16 mouse cellular contexts compared by ENCODE assay signal in the genomic region with DNA sequence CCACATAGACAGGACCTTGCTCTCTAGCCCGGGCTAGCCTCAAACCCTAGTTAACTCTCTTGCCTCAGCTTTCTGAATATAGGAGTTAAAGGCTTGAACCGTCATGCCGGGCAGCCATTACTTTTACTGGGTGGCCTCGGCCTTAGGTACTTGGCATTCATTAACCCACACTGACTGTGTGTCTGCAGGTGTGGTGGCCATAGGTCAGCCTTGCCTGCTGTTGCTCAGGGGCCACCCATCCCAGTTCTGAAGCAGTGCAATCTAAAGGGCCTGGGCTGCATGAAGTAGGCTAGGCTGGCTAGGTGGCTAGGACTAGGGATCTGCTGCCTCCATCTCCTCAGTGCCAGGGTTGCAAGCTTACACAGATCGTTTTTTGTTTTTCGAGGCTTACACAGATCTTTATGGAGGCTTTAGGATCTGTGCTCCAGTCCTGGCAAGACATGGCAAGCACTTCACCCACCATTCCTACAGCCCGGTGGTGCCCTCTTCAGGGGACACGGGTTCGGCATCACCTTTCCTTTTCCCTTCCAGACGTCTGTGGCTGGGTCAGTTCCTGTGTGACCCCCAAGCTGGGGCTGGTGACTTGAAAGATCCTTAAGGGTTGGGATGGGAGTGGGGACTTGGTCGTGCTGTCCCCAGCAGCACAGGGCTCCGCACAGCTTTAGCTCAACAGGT. TPM values are rescaled to one million over a fixed set of nuclear protein-coding genes. Genes with fewer than 3 reads are reported as not detected.
A peak's percentile ranks its signal among the peaks of the same experiment; 100 is the strongest.
DNase-seq lines count a peak whose midpoint lies in the region; ATAC-seq and TF ChIP-seq lines count a peak whose summit lies in the region.
"Had no signal": no experiment of that assay in that cellular context is flagged by ENCODE, and none has a peak within 500 bp of the region (broad histone marks: within the 10 kb centered on the region; RNA-seq: fewer than 3 reads in every experiment).

No protein-coding gene starts in this region.

- ATAC-seq in forebrain, postnatal 0 days, result no peak
- peak; percentile 48 for ATAC-seq in intestine, embryonic 14.5 days (replicated peaks; ENCODE audit: low FRiP score, low TSS enrichment, low read depth)
- peak; percentile 61 for ATAC-seq in kidney, postnatal 0 days (replicated peaks; ENCODE audit: low FRiP score, low read depth)
- ATAC-seq in liver, embryonic 15.5 days (ENCODE audit: insufficient read depth), result no peak
- no peak for ATAC-seq in neural tube, embryonic 15.5 days (ENCODE audit: low FRiP score)
- ATAC-seq: forebrain, embryonic 13.5 days; midbrain, embryonic 13.5 days had no signal

- H3K36me3 ChIP-seq in forebrain, postnatal 0 days (ENCODE audit: insufficient read depth), result peaks cover 14% of the 10 kb centered on the region
- peaks cover 42% of the 10 kb centered on the region for H3K36me3 ChIP-seq in forebrain, embryonic 10.5 days (replicated peaks)
- peaks cover 37% of the 10 kb centered on the region for H3K36me3 ChIP-seq in intestine, embryonic 14.5 days (ENCODE audit: control insufficient read depth, insufficient read depth, low read length)
- peaks cover 24% of the 10 kb centered on the region for H3K36me3 ChIP-seq in kidney, postnatal 0 days (ENCODE audit: insufficient read depth, low read length)
- H3K36me3 ChIP-seq in liver, embryonic 15.5 days (replicated peaks), result peaks cover 41% of the 10 kb centered on the region
- H3K36me3 ChIP-seq in neural tube, embryonic 15.5 days, result peaks cover 22% of the 10 kb centered on the region

- H3K9ac ChIP-seq in forebrain, postnatal 0 days, result no peak overlapping the region
- no peak overlapping the region for H3K9ac ChIP-seq in intestine, embryonic 14.5 days (ENCODE audit: low read length)
- H3K9ac ChIP-seq in kidney, postnatal 0 days (ENCODE audit: low read depth, low read length), result 0 out of 2 replicates have a peak overlapping the region, but pooled peaks have one; percentile 23
- H3K9ac ChIP-seq in liver, embryonic 15.5 days, result no peak overlapping the region; the same call in 1 of the 2 replicates
- no peak overlapping the region for H3K9ac ChIP-seq in neural tube, embryonic 15.5 days (replicated peaks)
- H3K9ac ChIP-seq: embryonic facial prominence, embryonic 13.5 days; forebrain, embryonic 13.5 days; midbrain, embryonic 13.5 days had no signal

- 87% methylated on average over 12 of the region's 12 CpGs for WGBS in forebrain, postnatal 0 days
- WGBS in forebrain, embryonic 10.5 days, result 83% methylated on average over 12 of the region's 12 CpGs
- WGBS in intestine, embryonic 14.5 days, result 66% methylated on average over 12 of the region's 12 CpGs
- WGBS in kidney, postnatal 0 days, result 71% methylated on average over 12 of the region's 12 CpGs
- WGBS in liver, embryonic 15.5 days (ENCODE audit: insufficient replicate concordance), result 61% methylated on average over 12 of the region's 12 CpGs
- 83% methylated on average over 12 of the region's 12 CpGs for WGBS in neural tube, embryonic 15.5 days

- H3K4me3 ChIP-seq in forebrain, postnatal 0 days (ENCODE audit: low read depth, low read length), result no peak overlapping the region
- H3K4me3 ChIP-seq in forebrain, embryonic 10.5 days, result no peak overlapping the region
- no peak overlapping the region for H3K4me3 ChIP-seq in intestine, embryonic 14.5 days (ENCODE audit: low read depth, low read length)
- peak overlapping the region; percentile 14; the same call in 1 of the 2 replicates for H3K4me3 ChIP-seq in kidney, postnatal 0 days (replicated peaks; ENCODE audit: low read depth, low read length)
- H3K4me3 ChIP-seq in liver, embryonic 15.5 days (replicated peaks), result peak overlapping the region; percentile 49
- no peak overlapping the region for H3K4me3 ChIP-seq in neural tube, embryonic 15.5 days (replicated peaks)
- H3K4me3 ChIP-seq: embryonic facial prominence, embryonic 13.5 days; forebrain, embryonic 13.5 days; heart, embryonic 10.5 days; midbrain, embryonic 13.5 days had no signal

- H3K9me3 ChIP-seq in forebrain, postnatal 0 days (ENCODE audit: low read length), result no peaks in the 10 kb centered on the region
- no peaks in the 10 kb centered on the region for H3K9me3 ChIP-seq in forebrain, embryonic 10.5 days
- H3K9me3 ChIP-seq in intestine, embryonic 14.5 days (ENCODE audit: control insufficient read depth, low read length), result no peaks in the 10 kb centered on the region
- no peaks in the 10 kb centered on the region for H3K9me3 ChIP-seq in kidney, postnatal 0 days (replicated peaks; ENCODE audit: low read length)
- no peaks in the 10 kb centered on the region for H3K9me3 ChIP-seq in liver, embryonic 15.5 days (replicated peaks)
- no peaks in the 10 kb centered on the region for H3K9me3 ChIP-seq in neural tube, embryonic 15.5 days (replicated peaks)
- H3K9me3 ChIP-seq: embryonic facial prominence, embryonic 13.5 days; forebrain, embryonic 13.5 days; heart, embryonic 10.5 days; midbrain, embryonic 13.5 days had no signal

- no peaks in the 10 kb centered on the region for H3K27me3 ChIP-seq in forebrain, postnatal 0 days (ENCODE audit: insufficient read depth, low read length)
- H3K27me3 ChIP-seq in forebrain, embryonic 10.5 days (ENCODE audit: poor library complexity, severe bottlenecking), result no peaks in the 10 kb centered on the region
- H3K27me3 ChIP-seq in intestine, embryonic 14.5 days (replicated peaks; ENCODE audit: control insufficient read depth, insufficient read depth, low read length), result no peaks in the 10 kb centered on the region
- H3K27me3 ChIP-seq in kidney, postnatal 0 days (ENCODE audit: insufficient read depth, low read length), result no peaks in the 10 kb centered on the region
- H3K27me3 ChIP-seq in liver, embryonic 15.5 days, result no peaks in the 10 kb centered on the region
- no peaks in the 10 kb centered on the region for H3K27me3 ChIP-seq in neural tube, embryonic 15.5 days (replicated peaks)
- H3K27me3 ChIP-seq: embryonic facial prominence, embryonic 13.5 days; forebrain, embryonic 13.5 days; midbrain, embryonic 13.5 days had no signal

- no peak for DNase-seq in forebrain, postnatal 0 days
- no peak for DNase-seq in forebrain, embryonic 10.5 days (ENCODE audit: extremely low spot score, low spot score)
- no peak for DNase-seq in intestine, embryonic 14.5 days (ENCODE audit: low spot score)
- DNase-seq in kidney, postnatal 0 days (ENCODE audit: low spot score), result no peak
- DNase-seq in thymus, postnatal 10 days (ENCODE audit: low spot score in 2 of 2), result no peak
- DNase-seq in embryo, embryonic 10.5 days (ENCODE audit: low spot score), result no peak
- DNase-seq: adrenal gland, adult 2 months had no signal

- no peak overlapping the region for H3K27ac ChIP-seq in forebrain, postnatal 0 days (ENCODE audit: low read depth, low read length)
- no peak overlapping the region for H3K27ac ChIP-seq in forebrain, embryonic 10.5 days
- no peak overlapping the region for H3K27ac ChIP-seq in intestine, embryonic 14.5 days (ENCODE audit: low read depth)
- peak overlapping the region; percentile 87 for H3K27ac ChIP-seq in kidney, postnatal 0 days
- H3K27ac ChIP-seq in liver, embryonic 15.5 days (replicated peaks), result peak overlapping the region; percentile 67
- no peak overlapping the region for H3K27ac ChIP-seq in neural tube, embryonic 15.5 days (replicated peaks)
- H3K27ac ChIP-seq: embryonic facial prominence, embryonic 13.5 days; forebrain, embryonic 13.5 days; heart, embryonic 10.5 days; midbrain, embryonic 13.5 days had no signal

- H3K4me1 ChIP-seq in forebrain, postnatal 0 days (ENCODE audit: insufficient read depth), result no peaks in the 10 kb centered on the region
- H3K4me1 ChIP-seq in forebrain, embryonic 10.5 days, result no peaks in the 10 kb centered on the region
- 0 out of 2 replicates have a peak, but pooled peaks cover 8% of the 10 kb centered on the region for H3K4me1 ChIP-seq in intestine, embryonic 14.5 days (replicated peaks; ENCODE audit: control insufficient read depth, insufficient read depth, low read length)
- 0 out of 2 replicates have a peak, but pooled peaks cover 3% of the 10 kb centered on the region for H3K4me1 ChIP-seq in kidney, postnatal 0 days (replicated peaks; ENCODE audit: insufficient read depth, low read length)
- peaks cover 20% of the 10 kb centered on the region for H3K4me1 ChIP-seq in liver, embryonic 15.5 days (replicated peaks)
- H3K4me1 ChIP-seq in neural tube, embryonic 15.5 days, result no peaks in the 10 kb centered on the region
- H3K4me1 ChIP-seq: embryonic facial prominence, embryonic 13.5 days; forebrain, embryonic 13.5 days had no signal

- TF ChIP-seq CTCF in forebrain, postnatal 0 days (IDR thresholded peaks at IDR 0.05; ENCODE audit: low read depth), result peak; percentile 10; the same call in 1 of the 2 replicates
- peak; percentile 33; the same call in 1 of the 2 replicates for TF ChIP-seq CTCF in kidney, postnatal 0 days (IDR thresholded peaks at IDR 0.05; ENCODE audit: low read depth)

- no peak overlapping the region for H3K4me2 ChIP-seq in forebrain, postnatal 0 days (ENCODE audit: low read depth)
- peak overlapping the region; percentile 8; the same call in 1 of the 2 replicates for H3K4me2 ChIP-seq in intestine, embryonic 14.5 days (ENCODE audit: low read length)
- H3K4me2 ChIP-seq in kidney, postnatal 0 days (ENCODE audit: low read length), result peak overlapping the region; percentile 35
- H3K4me2 ChIP-seq in liver, embryonic 15.5 days, result peak overlapping the region; percentile 51
- H3K4me2 ChIP-seq in neural tube, embryonic 15.5 days, result no peak overlapping the region
- H3K4me2 ChIP-seq: embryonic facial prominence, embryonic 13.5 days; forebrain, embryonic 13.5 days; midbrain, embryonic 13.5 days had no signal

RNA-seq across cellular contexts. Expression of a gene that starts 6.5 kb away (rescaled TPM):
- total RNA-seq in forebrain, postnatal 0 days (2014; rRNA removed), result 1.3 and 1.4 TPM in 2 replicates
- polyA plus RNA-seq in forebrain, postnatal 0 days (2015; fragmentation: Nextera tagmentation; extraction: Ambion mirVana), result 0.77 and 1.2 TPM in 2 replicates
- polyA plus RNA-seq in forebrain, embryonic 10.5 days (2016; fragmentation: Nextera tagmentation; extraction: Ambion mirVana), result 0.30 TPM in 1 of 2 replicates, not detected in the other
- 0.66 and 0.70 TPM in 2 replicates for polyA plus RNA-seq in intestine, embryonic 14.5 days (2014; fragmentation: Nextera tagmentation; extraction: Ambion mirVana)
- 2.0 and 2.9 TPM in 2 replicates for polyA plus RNA-seq in kidney, postnatal 0 days (2015; fragmentation: Nextera tagmentation; extraction: Ambion mirVana)
- polyA plus RNA-seq in liver, embryonic 15.5 days (2015; fragmentation: Nextera tagmentation; extraction: Ambion mirVana), result 369 and 468 TPM in 2 replicates
- 3.7 and 4.0 TPM in 2 replicates for polyA plus RNA-seq in neural tube, embryonic 15.5 days (2015; fragmentation: Nextera tagmentation; extraction: Ambion mirVana)

RNA-seq across cellular contexts. Expression of a gene that starts 13.9 kb away (rescaled TPM):
- total RNA-seq in forebrain, postnatal 0 days (2014; rRNA removed), result 15.7 and 18.6 TPM in 2 replicates
- 16.9 and 17.5 TPM in 2 replicates for polyA plus RNA-seq in forebrain, postnatal 0 days (2015; fragmentation: Nextera tagmentation; extraction: Ambion mirVana)
- polyA plus RNA-seq in forebrain, embryonic 10.5 days (2016; fragmentation: Nextera tagmentation; extraction: Ambion mirVana), result 22.7 and 22.8 TPM in 2 replicates
- 34.1 and 37.1 TPM in 2 replicates for polyA plus RNA-seq in intestine, embryonic 14.5 days (2014; fragmentation: Nextera tagmentation; extraction: Ambion mirVana)
- polyA plus RNA-seq in kidney, postnatal 0 days (2015; fragmentation: Nextera tagmentation; extraction: Ambion mirVana), result 37.6 and 40.4 TPM in 2 replicates
- 11.9 and 12.0 TPM in 2 replicates for polyA plus RNA-seq in liver, embryonic 15.5 days (2015; fragmentation: Nextera tagmentation; extraction: Ambion mirVana)
- 23.3 and 27.6 TPM in 2 replicates for polyA plus RNA-seq in neural tube, embryonic 15.5 days (2015; fragmentation: Nextera tagmentation; extraction: Ambion mirVana)

RNA-seq across cellular contexts. Expression of a gene that starts 14.9 kb away (rescaled TPM):
- total RNA-seq in forebrain, postnatal 0 days (2014; rRNA removed), result 3.2 and 3.5 TPM in 2 replicates
- polyA plus RNA-seq in forebrain, postnatal 0 days (2015; fragmentation: Nextera tagmentation; extraction: Ambion mirVana), result 5.2 and 6.0 TPM in 2 replicates
- 43.8 and 49.9 TPM in 2 replicates for polyA plus RNA-seq in forebrain, embryonic 10.5 days (2016; fragmentation: Nextera tagmentation; extraction: Ambion mirVana)
- polyA plus RNA-seq in intestine, embryonic 14.5 days (2014; fragmentation: Nextera tagmentation; extraction: Ambion mirVana), result 40.5 and 41.6 TPM in 2 replicates
- polyA plus RNA-seq in kidney, postnatal 0 days (2015; fragmentation: Nextera tagmentation; extraction: Ambion mirVana), result 40.8 and 43.6 TPM in 2 replicates
- 8.1 and 9.8 TPM in 2 replicates for polyA plus RNA-seq in liver, embryonic 15.5 days (2015; fragmentation: Nextera tagmentation; extraction: Ambion mirVana)
- polyA plus RNA-seq in neural tube, embryonic 15.5 days (2015; fragmentation: Nextera tagmentation; extraction: Ambion mirVana), result 9.3 and 15.9 TPM in 2 replicates

RNA-seq across cellular contexts. Expression of a gene that starts 40.4 kb away (rescaled TPM):
- total RNA-seq in forebrain, postnatal 0 days (2014; rRNA removed), result not detected in 2 replicates
- not detected in 2 replicates for polyA plus RNA-seq in forebrain, postnatal 0 days (2015; fragmentation: Nextera tagmentation; extraction: Ambion mirVana)
- 0.15 and 0.16 TPM in 2 replicates for polyA plus RNA-seq in forebrain, embryonic 10.5 days (2016; fragmentation: Nextera tagmentation; extraction: Ambion mirVana)
- 0.19 TPM in 1 of 2 replicates, not detected in the other for polyA plus RNA-seq in intestine, embryonic 14.5 days (2014; fragmentation: Nextera tagmentation; extraction: Ambion mirVana)
- 0.08 and 0.09 TPM in 2 replicates for polyA plus RNA-seq in kidney, postnatal 0 days (2015; fragmentation: Nextera tagmentation; extraction: Ambion mirVana)
- 1.3 and 1.4 TPM in 2 replicates for polyA plus RNA-seq in liver, embryonic 15.5 days (2015; fragmentation: Nextera tagmentation; extraction: Ambion mirVana)
- 0.37 TPM in 1 of 2 replicates, not detected in the other for polyA plus RNA-seq in neural tube, embryonic 15.5 days (2015; fragmentation: Nextera tagmentation; extraction: Ambion mirVana)
- total RNA-seq: gastrocnemius, adult 8-10 months; heart, postnatal 25 days; left cerebral cortex, adult 8-10 months had no signal
- polyA plus RNA-seq: embryonic facial prominence, embryonic 13.5 days; forebrain, embryonic 13.5 days; midbrain, embryonic 13.5 days had no signal

RNA-seq across cellular contexts. Expression of a gene that starts 44.5 kb away (rescaled TPM):
- 2.2 and 2.5 TPM in 2 replicates for total RNA-seq in forebrain, postnatal 0 days (2014; rRNA removed)
- 1.6 and 1.8 TPM in 2 replicates for polyA plus RNA-seq in forebrain, postnatal 0 days (2015; fragmentation: Nextera tagmentation; extraction: Ambion mirVana)
- 1.4 and 1.7 TPM in 2 replicates for polyA plus RNA-seq in forebrain, embryonic 10.5 days (2016; fragmentation: Nextera tagmentation; extraction: Ambion mirVana)
- polyA plus RNA-seq in intestine, embryonic 14.5 days (2014; fragmentation: Nextera tagmentation; extraction: Ambion mirVana), result 2.1 and 3.8 TPM in 2 replicates
- polyA plus RNA-seq in kidney, postnatal 0 days (2015; fragmentation: Nextera tagmentation; extraction: Ambion mirVana), result 0.87 and 1.1 TPM in 2 replicates
- 13.8 and 14.5 TPM in 2 replicates for polyA plus RNA-seq in liver, embryonic 15.5 days (2015; fragmentation: Nextera tagmentation; extraction: Ambion mirVana)
- 1.6 and 10.9 TPM in 2 replicates for polyA plus RNA-seq in neural tube, embryonic 15.5 days (2015; fragmentation: Nextera tagmentation; extraction: Ambion mirVana)

Comparison
In these comparisons a context has a peak if more than half of its experiments do, and no peak if none do; other contexts are left out.
1. ATAC-seq: peak in intestine, embryonic 14.5 days (single experiment) and kidney, postnatal 0 days (single experiment); none in forebrain, postnatal 0 days (single experiment), liver, embryonic 15.5 days (single experiment) and neural tube, embryonic 15.5 days (single experiment).
2. H3K27ac ChIP-seq: peak in kidney, postnatal 0 days (single experiment) and liver, embryonic 15.5 days (single experiment); none in forebrain, postnatal 0 days (single experiment), forebrain, embryonic 10.5 days (single experiment), intestine, embryonic 14.5 days (single experiment) and neural tube, embryonic 15.5 days (single experiment).
3. H3K4me2 ChIP-seq: peak in intestine, embryonic 14.5 days (single experiment), kidney, postnatal 0 days (single experiment) and liver, embryonic 15.5 days (single experiment); none in forebrain, postnatal 0 days (single experiment) and neural tube, embryonic 15.5 days (single experiment).
4. H3K4me3 ChIP-seq: peak in kidney, postnatal 0 days (single experiment) and liver, embryonic 15.5 days (single experiment); none in forebrain, postnatal 0 days (single experiment), forebrain, embryonic 10.5 days (single experiment), intestine, embryonic 14.5 days (single experiment) and neural tube, embryonic 15.5 days (single experiment).
5. RNA of a gene that starts 6.5 kb away (polyA plus RNA-seq): 369 to 468 TPM in liver, embryonic 15.5 days; 3.7 to 4.0 TPM in neural tube, embryonic 15.5 days, 2.0 to 2.9 TPM in kidney, postnatal 0 days, 0.77 to 1.2 TPM in forebrain, postnatal 0 days, 0.66 to 0.70 TPM in intestine, embryonic 14.5 days and 0.30 TPM in forebrain, embryonic 10.5 days; every median in the first group is over 10 times any median in the second.